Mouse (Mus musculus): Measurements from ENCODE around the gene 5330417H12Rik. TPM values are rescaled to one million over a fixed set of nuclear protein-coding genes. Genes with fewer than 3 reads are reported as not detected.

5330417H12Rik gene
- not detected for polyA plus RNA-seq (2014; fragmentation: Illumina TruSeq; extraction: RNeasy Lipid Tissue Mini Kit (QIAGEN cat#74804); ENCODE audit: low read depth, low replicate concordance)

DNA sequence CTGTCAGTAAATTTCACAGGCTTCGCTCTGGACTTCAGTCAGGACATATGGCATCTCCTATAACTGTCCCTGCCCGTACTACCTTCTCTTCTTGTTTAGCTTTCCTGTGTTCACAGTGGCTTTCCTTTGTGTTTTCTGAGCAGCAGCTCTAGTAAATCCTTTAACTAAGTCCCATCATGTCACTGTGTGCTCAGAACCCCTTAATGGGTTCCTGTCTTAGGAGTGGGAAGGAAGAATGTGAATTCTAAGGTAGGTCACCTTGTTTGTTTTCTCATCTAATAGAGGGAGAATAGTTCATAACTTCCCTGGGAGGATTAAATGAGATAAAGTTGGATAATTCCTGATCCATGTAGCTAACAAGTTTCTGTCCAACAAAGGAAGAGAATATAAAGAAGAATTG is at the start of gene 5330417H12Rik:
TSS of gene 5330417H12Rik (minus strand) at position 101 of the 400 bp plus-strand sequence.

DNA sequence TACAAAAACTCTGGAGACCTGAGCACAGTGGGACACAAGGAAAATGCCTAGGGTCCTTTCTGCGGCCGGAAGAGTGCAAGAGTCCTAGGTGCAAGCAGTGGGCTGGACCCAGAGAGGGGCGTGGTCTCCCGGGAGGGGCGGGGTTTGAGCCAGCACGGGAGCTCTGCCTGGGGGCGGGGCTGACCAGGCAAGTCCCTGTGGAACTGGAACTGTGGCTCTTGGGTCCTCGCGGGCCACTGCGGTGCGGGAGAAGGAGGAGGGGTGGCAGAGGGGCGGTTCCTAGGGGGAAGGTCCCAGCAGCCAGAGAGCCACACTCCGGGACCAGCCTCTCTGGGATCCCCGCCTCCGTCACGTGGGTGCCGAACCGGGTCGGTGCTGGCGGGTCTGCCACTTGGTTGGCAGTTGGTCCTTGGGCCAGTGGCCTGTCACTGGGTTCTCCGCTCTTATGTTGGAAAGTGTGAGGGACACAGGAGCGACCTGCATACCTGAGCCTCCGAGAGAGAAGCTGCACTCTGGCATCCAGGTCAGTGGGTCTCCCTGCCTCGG is 30.0 kb downstream of the 5330417H12Rik start, which contains the start of gene Ppfibp2:
TSS of gene Ppfibp2 (plus strand) at position 351 of the 546 bp plus-strand sequence.

Other genes starting within 250 kb of the 5330417H12Rik start
- 6.3 TPM for gene Olfml1, start 57.7 kb downstream of the 5330417H12Rik start, polyA plus RNA-seq (2014; fragmentation: Illumina TruSeq; extraction: RNeasy Lipid Tissue Mini Kit (QIAGEN cat#74804); ENCODE audit: low read depth, low replicate concordance)
- 19.5 TPM for gene Ppfibp2, start 30.0 kb downstream of the 5330417H12Rik start, polyA plus RNA-seq (2014; fragmentation: Illumina TruSeq; extraction: RNeasy Lipid Tissue Mini Kit (QIAGEN cat#74804); ENCODE audit: low read depth, low replicate concordance)
- gene Cyb5r2, start 132.9 kb upstream of the 5330417H12Rik start, polyA plus RNA-seq (2014; fragmentation: Illumina TruSeq; extraction: RNeasy Lipid Tissue Mini Kit (QIAGEN cat#74804); ENCODE audit: low read depth, low replicate concordance) = not detected
- not detected for gene Ovch2, start 176.0 kb upstream of the 5330417H12Rik start, polyA plus RNA-seq (2014; fragmentation: Illumina TruSeq; extraction: RNeasy Lipid Tissue Mini Kit (QIAGEN cat#74804); ENCODE audit: low read depth, low replicate concordance)
- gene Olfr467, start 187.1 kb upstream of the 5330417H12Rik start, polyA plus RNA-seq (2014; fragmentation: Illumina TruSeq; extraction: RNeasy Lipid Tissue Mini Kit (QIAGEN cat#74804); ENCODE audit: low read depth, low replicate concordance) = not detected
- not detected for gene Olfr469, start 200.4 kb upstream of the 5330417H12Rik start, polyA plus RNA-seq (2014; fragmentation: Illumina TruSeq; extraction: RNeasy Lipid Tissue Mini Kit (QIAGEN cat#74804); ENCODE audit: low read depth, low replicate concordance)
- not detected for gene Olfr470, start 222.3 kb upstream of the 5330417H12Rik start, polyA plus RNA-seq (2014; fragmentation: Illumina TruSeq; extraction: RNeasy Lipid Tissue Mini Kit (QIAGEN cat#74804); ENCODE audit: low read depth, low replicate concordance)